Mouse (Mus musculus): ENCODE measurements around the gene Gm20388. TPM values are rescaled to one million over a fixed set of nuclear protein-coding genes. Genes with fewer than 3 reads are reported as not detected.

The Gm20388 gene
- polyA plus RNA-seq, 2 experiments, result 8.5 TPM; not detected in 1

DNA sequence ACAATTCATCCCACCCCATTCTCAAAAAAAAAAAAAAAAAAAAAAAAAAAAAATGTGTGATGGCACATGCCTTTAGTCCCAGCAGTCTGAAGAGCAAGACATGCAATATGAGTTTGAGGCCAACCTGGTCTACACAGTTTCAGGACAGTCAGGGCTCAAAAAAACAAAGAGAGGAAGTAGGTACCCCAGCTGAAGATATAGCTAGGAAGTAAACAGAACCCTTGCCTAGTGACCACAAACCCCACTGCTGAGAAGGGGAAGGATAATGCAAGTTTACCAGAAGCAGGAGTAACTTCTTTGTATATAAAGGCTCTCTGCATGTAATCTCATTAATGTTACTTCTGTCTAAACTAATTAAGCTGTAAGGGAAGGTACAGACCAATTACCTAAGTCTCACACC, 3122.1 kb downstream of the Gm20388 start:
- no peak for ATAC-seq (ENCODE audit: insufficient read depth)
- Histone ChIP-seq H3K9me3 (ENCODE audit: control insufficient read depth, low read length) (no peaks in the 10 kb centered on the region), H3K9ac (replicated peaks) (no peak overlapping the region), H3K4me1 (replicated peaks; ENCODE audit: control insufficient read depth in 2 of 2, insufficient read depth in 2 of 2, low read length in 1 of 2) (peaks cover 43 to 52% of the 10 kb centered on the region in 2 experiments), H3K4me2 (ENCODE audit: low read depth) (no peak overlapping the region), H3K27ac (no peak overlapping the region), H3K27me3 (ENCODE audit: control insufficient read depth, insufficient read depth, low read length) (no peaks in the 10 kb centered on the region), H3K36me3 (replicated peaks; ENCODE audit: control insufficient read depth, insufficient read depth, low read depth) (no peaks in the 10 kb centered on the region; the same call in 1 of the 2 replicates), H3K4me3 (ENCODE audit: insufficient read depth in 1 of 2, low read depth in 2 of 2, low read length in 2 of 2) (no peak overlapping the region)
- DNase-seq (ENCODE audit: low read depth in 3 of 3, low spot score in 3 of 3), result no peak
- TF ChIP-seq EP300 (IDR thresholded peaks at IDR 0.05; ENCODE audit: low read depth) (no peak), CTCF (IDR thresholded peaks at IDR 0.05; ENCODE audit: low read depth) (no peak)

GRCm38 (mm10) chr8:123033431-123033830, 3122.8 kb downstream of the Gm20388 start:
- no peaks in the 10 kb centered on the region; the same call in 1 of the 2 replicates for H3K36me3 ChIP-seq (replicated peaks; ENCODE audit: control insufficient read depth, insufficient read depth, low read depth)
- H3K4me3 ChIP-seq (ENCODE audit: insufficient read depth in 1 of 2, low read depth in 2 of 2, low read length in 2 of 2), result no peak overlapping the region
- H3K9ac ChIP-seq (replicated peaks), result no peak overlapping the region
- TF ChIP-seq CTCF (IDR thresholded peaks at IDR 0.05; ENCODE audit: low read depth) (no peak), EP300 (IDR thresholded peaks at IDR 0.05; ENCODE audit: low read depth) (no peak)
- ATAC-seq (ENCODE audit: insufficient read depth) (no peak), DNase-seq (ENCODE audit: low read depth in 3 of 3, low spot score in 3 of 3) (no peak)
- H3K4me1 ChIP-seq (replicated peaks; ENCODE audit: control insufficient read depth in 2 of 2, insufficient read depth in 2 of 2, low read length in 1 of 2), result peaks cover 42 to 54% of the 10 kb centered on the region in 2 experiments
- peak overlapping the region; percentile 20; the same call in 1 of the 2 replicates for H3K27ac ChIP-seq
- no peaks in the 10 kb centered on the region for H3K9me3 ChIP-seq (ENCODE audit: control insufficient read depth, low read length)
- peak overlapping the region; percentile 15; the same call in 1 of the 2 replicates for H3K4me2 ChIP-seq (ENCODE audit: low read depth)
- H3K27me3 ChIP-seq (ENCODE audit: control insufficient read depth, insufficient read depth, low read length), result no peaks in the 10 kb centered on the region

- Histone ChIP-seq H3K4me1 (replicated peaks; ENCODE audit: control insufficient read depth in 2 of 2, insufficient read depth in 2 of 2, low read length in 1 of 2) (peaks cover 48 to 58% of the 10 kb centered on the region in 2 experiments), H3K4me2 (ENCODE audit: low read depth) (peak overlapping the region; percentile 28), H3K9ac (replicated peaks) (no peak overlapping the region; the same call in 1 of the 2 replicates), H3K27me3 (ENCODE audit: control insufficient read depth, insufficient read depth, low read length) (no peaks in the 10 kb centered on the region), H3K36me3 (replicated peaks; ENCODE audit: control insufficient read depth, insufficient read depth, low read depth) (no peaks in the 10 kb centered on the region; the same call in 1 of the 2 replicates), H3K27ac (no peak overlapping the region; the same call in 1 of the 2 replicates), H3K4me3 (ENCODE audit: insufficient read depth in 1 of 2, low read depth in 2 of 2, low read length in 2 of 2) (no peak overlapping the region), H3K9me3 (ENCODE audit: control insufficient read depth, low read length) (no peaks in the 10 kb centered on the region)
- no peak for DNase-seq (ENCODE audit: low read depth in 3 of 3, low spot score in 3 of 3)
- ATAC-seq (ENCODE audit: insufficient read depth), result no peak
- TF ChIP-seq EP300 (IDR thresholded peaks at IDR 0.05; ENCODE audit: low read depth) (no peak), CTCF (IDR thresholded peaks at IDR 0.05; ENCODE audit: low read depth) (no peak)
- WGBS (ENCODE audit: insufficient replicate concordance), result 24% methylated on average over 6 of the region's 6 CpGs
Observed at GRCm38 (mm10) chr8:123034171-123034570, 3123.5 kb downstream of the Gm20388 start.

DNA sequence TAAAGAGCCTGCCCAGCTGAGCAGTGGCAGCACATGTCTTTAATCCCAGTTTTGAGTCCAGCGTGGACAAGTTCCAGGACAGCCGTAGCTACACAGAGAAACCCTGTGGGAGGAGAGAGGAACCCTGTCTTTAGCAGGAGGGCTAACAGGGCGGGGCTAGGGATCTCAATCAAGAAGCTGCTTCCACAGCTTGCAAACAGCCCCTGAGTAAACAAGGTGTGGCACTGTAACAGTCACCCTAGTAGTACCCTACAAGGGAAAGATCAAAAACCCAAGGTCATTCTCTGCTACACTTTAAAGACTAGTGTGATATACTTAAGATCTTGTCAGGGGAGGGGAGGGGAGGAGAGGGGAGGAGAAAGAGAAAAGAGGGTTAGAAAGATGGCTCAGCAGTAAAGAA, 3126.3 kb downstream of the Gm20388 start:
- ATAC-seq (ENCODE audit: insufficient read depth), result peak; percentile 81
- Histone ChIP-seq H3K9ac (replicated peaks) (peak overlapping the region; percentile 48), H3K27ac (peak overlapping the region; percentile 94), H3K4me2 (ENCODE audit: low read depth) (peak overlapping the region; percentile 64), H3K4me1 (replicated peaks; ENCODE audit: control insufficient read depth in 2 of 2, insufficient read depth in 2 of 2, low read length in 1 of 2) (peaks cover 63 to 64% of the 10 kb centered on the region in 2 experiments), H3K36me3 (replicated peaks; ENCODE audit: control insufficient read depth, insufficient read depth, low read depth) (no peaks in the 10 kb centered on the region; the same call in 1 of the 2 replicates), H3K27me3 (ENCODE audit: control insufficient read depth, insufficient read depth, low read length) (no peaks in the 10 kb centered on the region), H3K4me3 (ENCODE audit: insufficient read depth in 1 of 2, low read depth in 2 of 2, low read length in 2 of 2) (peak overlapping the region in 1 of 2 experiments; percentile 14; a peak in 2 of 4 replicates), H3K9me3 (ENCODE audit: control insufficient read depth, low read length) (no peaks in the 10 kb centered on the region)
- WGBS (ENCODE audit: insufficient replicate concordance), result 6% methylated on average over 3 of the region's 3 CpGs
- DNase-seq (ENCODE audit: low read depth in 3 of 3, low spot score in 3 of 3), result peak in 2 of 3 experiments; percentile 63 to 66
- TF ChIP-seq EP300 (IDR thresholded peaks at IDR 0.05; ENCODE audit: low read depth) (no peak), CTCF (IDR thresholded peaks at IDR 0.05; ENCODE audit: low read depth) (no peak)

- ATAC-seq (ENCODE audit: insufficient read depth), result no peak
- DNase-seq (ENCODE audit: low read depth in 3 of 3, low spot score in 3 of 3), result no peak
- 0 out of 4 replicates have a peak overlapping the region, but pooled peaks of 1 of the 2 experiments have one; percentile 14 for H3K4me3 ChIP-seq (ENCODE audit: insufficient read depth in 1 of 2, low read depth in 2 of 2, low read length in 2 of 2)
- no peaks in the 10 kb centered on the region for H3K27me3 ChIP-seq (ENCODE audit: control insufficient read depth, insufficient read depth, low read length)
- TF ChIP-seq EP300 (IDR thresholded peaks at IDR 0.05; ENCODE audit: low read depth), result no peak
- TF ChIP-seq CTCF (IDR thresholded peaks at IDR 0.05; ENCODE audit: low read depth), result no peak
- H3K9me3 ChIP-seq (ENCODE audit: control insufficient read depth, low read length), result no peaks in the 10 kb centered on the region
- H3K4me1 ChIP-seq (replicated peaks; ENCODE audit: control insufficient read depth in 2 of 2, insufficient read depth in 2 of 2, low read length in 1 of 2), result peaks cover 58 to 62% of the 10 kb centered on the region in 2 experiments
- no peaks in the 10 kb centered on the region for H3K36me3 ChIP-seq (replicated peaks; ENCODE audit: control insufficient read depth, insufficient read depth, low read depth)
- 15% methylated on average over 11 of the region's 11 CpGs for WGBS (ENCODE audit: insufficient replicate concordance)
- peak overlapping the region; percentile 94 for H3K27ac ChIP-seq
- H3K4me2 ChIP-seq (ENCODE audit: low read depth), result peak overlapping the region; percentile 64
- peak overlapping the region; percentile 48 for H3K9ac ChIP-seq (replicated peaks)
Observed at GRCm38 (mm10) chr8:123037487-123037886, 3126.8 kb downstream of the Gm20388 start.

Measured in liver, embryonic 14.5 days (tissue).